Mouse (Mus musculus): ENCODE results near the gene Mdm2.

The Mdm2 gene

DNA sequence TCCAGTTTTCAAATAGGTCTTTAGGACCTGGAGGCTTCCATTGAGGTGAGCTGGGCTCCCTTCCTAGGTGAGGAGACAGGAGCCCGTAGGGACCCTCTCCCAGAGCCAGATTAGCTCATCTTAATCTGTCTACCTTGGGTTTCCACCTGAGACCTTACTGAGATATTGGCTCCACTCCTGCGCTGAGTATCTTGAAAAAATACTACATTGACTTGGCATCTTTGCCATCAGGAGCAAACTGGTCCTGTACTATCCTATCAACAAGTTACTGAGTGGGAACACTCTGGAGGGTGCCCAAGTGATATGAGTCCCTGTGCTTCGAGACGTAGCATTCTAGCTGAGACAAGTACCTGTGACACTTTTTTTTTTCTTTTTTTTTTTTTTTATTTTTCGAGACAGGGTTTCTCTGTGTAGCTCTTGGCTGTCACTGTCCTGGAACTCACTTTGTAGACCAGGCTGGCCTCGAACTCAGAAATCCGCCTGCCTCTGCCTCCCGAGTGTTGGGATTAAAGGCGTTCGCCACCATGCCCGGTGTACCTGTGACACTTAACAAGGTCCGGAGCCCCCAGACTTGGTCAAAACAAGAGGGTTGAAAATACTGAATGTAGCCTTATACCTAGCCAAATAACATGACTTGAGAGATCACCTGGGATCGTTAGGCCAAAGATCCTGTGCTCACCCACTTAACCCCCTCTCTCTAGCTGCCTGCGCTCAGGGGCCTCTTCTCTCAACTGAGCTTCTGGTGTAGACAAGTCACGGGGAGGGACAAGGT, 67.9 kb downstream of the Mdm2 start:
- DNase-seq (ENCODE audit: low spot score in 2 of 2) = no peak

DNA sequence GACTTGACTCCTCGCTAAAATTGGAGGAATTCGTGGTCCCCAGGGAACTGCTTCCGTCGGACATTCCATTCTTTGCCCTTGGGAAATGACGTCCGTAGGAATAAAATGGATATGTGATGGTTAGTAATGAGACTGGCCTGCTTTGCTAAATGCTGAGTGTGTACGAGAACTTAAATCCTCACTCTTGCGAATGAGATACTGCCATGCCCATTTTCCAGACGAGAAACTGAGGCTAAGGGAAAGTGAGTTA, 68.4 kb downstream of the Mdm2 start:
- no peak for DNase-seq (ENCODE audit: low spot score in 2 of 2)

DNA sequence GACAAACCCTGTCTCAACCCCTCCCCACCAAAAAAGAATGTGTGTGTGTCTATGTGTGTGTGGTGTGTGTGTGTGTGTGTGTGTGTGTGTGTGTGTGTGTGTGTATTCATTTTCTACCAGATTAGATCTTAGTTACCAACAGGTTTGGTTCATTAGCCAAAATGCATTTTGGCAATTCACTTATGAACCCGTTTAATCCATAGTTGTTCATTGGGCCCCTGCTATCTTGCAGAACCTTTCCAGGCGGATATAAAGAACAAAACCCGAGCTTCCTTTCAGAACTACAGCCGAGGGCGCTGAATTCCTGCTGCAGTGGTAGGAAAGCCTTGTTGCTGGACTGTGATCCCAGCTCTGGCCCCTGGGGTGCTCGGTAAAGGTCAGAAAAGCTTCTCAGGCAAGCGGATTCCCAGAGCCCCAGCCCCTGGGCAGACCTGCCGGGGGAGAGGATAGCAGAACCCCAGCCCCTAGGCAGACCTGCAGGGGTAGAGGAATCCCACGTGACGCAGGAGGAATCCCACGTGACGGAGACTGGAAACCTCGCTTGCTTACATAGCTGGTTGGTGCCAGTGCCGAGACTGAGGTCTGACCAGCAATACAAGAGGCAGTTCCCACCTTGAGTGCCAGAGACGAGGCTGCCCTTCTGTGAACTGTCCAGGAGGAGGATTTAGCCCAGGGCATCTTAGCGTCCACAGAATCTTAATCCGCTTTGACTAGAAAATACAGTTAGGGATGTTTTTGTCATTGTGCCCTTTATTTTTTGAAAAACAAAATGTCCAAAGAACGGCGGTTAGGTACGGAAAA, 69.0 kb downstream of the Mdm2 start:
- DNase-seq (ENCODE audit: low spot score in 2 of 2) = no peak

DNA sequence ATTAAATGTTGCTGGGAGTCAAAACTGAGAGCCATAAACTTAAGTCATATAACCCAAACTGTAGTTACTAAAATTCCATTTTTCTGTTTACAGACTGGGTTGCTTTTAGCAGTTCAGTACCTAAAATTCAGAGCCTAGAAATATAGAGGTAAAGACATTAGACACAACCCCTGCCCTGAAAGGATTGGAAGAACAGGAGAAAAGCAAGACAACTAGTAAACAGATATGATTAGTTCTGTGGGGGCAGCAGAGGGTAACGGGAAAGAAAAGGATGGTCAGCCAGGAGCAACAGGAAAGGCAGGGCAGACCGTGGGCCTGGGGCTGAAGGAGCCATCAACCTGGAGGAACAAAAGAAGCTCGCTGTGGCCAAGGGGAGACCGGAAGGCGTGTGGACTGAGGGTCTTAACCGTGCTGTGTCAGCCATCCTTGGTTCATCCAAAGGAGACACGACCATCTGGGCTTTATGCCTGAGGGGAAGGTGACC, 69.9 kb downstream of the Mdm2 start:
- no peak for DNase-seq (ENCODE audit: low spot score in 2 of 2)

DNA sequence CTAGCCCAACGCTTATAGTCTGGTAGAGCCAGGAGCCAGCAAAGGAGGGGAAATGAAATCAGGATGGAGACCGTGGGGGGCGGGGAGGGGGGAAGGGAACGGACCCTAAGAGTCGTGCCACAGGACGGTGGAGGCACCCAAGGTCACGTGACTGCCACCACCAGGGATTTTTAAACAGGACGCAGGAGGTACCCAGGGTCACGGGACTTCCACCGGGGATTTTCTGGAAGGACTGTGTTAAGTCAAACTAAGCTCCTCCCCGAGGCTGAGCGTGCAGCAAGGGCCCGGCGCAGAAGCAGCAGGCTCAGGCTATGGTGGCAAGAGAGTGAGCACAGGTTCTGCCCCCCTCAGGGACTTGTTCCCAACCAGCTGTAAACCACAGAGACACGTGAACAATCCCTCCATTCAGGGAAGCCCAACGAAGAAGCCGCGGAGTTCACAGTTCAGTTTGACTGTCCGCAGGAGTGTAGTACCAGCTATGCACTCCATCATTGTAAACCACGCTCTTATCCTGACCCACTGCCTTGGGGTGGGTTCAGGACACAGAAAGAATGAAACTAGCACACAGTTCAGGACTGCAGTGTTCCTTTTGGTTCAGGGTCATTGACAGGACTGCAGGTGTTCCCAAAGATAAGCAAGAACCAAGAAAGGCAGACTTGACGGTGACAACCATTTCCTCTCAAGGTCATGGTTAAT, 70.5 kb downstream of the Mdm2 start:
- DNase-seq (ENCODE audit: low spot score in 2 of 2) = no peak

DNA sequence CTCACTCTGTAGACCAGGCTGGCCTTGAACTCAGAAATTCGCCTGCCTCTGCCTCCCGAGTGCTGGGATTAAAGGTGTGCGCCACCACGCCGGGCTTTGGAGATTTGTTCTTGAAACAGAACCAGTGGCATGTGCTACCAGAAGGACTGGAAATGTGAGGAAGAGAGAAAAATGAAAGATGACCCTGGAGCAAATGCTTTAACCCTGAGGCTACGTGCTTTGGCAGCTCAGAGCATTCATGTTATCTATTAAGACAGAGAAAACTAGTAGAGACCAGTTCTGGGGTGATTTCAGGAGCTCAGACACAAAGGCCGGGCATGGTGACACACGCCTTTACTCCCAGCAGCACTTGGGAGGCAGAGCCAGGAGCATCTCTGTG, 71.3 kb downstream of the Mdm2 start:
- DNase-seq (ENCODE audit: low spot score in 2 of 2) = no peak
